Mouse (Mus musculus) limb, embryonic 13.5 days (tissue): Measurements from ENCODE around the gene Grik3. TPM values are rescaled to one million over a fixed set of nuclear protein-coding genes. Genes with fewer than 3 reads are reported as not detected.
A peak's percentile ranks its signal among the peaks of the same experiment; 100 is the strongest.

Source experiments
- ATAC-seq: fragments of 200-750 bp; cut with Nextera tagmentation; 2 replicates; pipeline ENCODE4 v1.8.0; 2017; ENCODE audit warnings: low read depth, moderate number of reproducible peaks, moderate TSS enrichment; ENCODE audit not compliant: low FRiP score
- H3K27ac ChIP-seq: fragments of 300-500 bp; sonication (generic); 2 replicates; pipeline ENCODE4 v1.5.1; 2015; ENCODE audit warnings: inconsistent platforms, mild to moderate bottlenecking, moderate library complexity
- H3K27me3 ChIP-seq: fragments of 300-500 bp; sonication (generic); 2 replicates; pipeline ENCODE4 v1.6.1; 2015; ENCODE audit warnings: mild to moderate bottlenecking, inconsistent platforms
- H3K36me3 ChIP-seq: fragments of 300-500 bp; sonication (generic); 2 replicates; pipeline ENCODE4 v1.6.1; 2015; ENCODE audit warnings: inconsistent platforms, mild to moderate bottlenecking, moderate library complexity
- H3K4me1 ChIP-seq: fragments of 300-500 bp; sonication (generic); 2 replicates; pipeline ENCODE4 v1.6.1; 2015; ENCODE audit warnings: inconsistent platforms
- H3K4me2 ChIP-seq: fragments of 300-500 bp; sonication (generic); replicated peaks from 2 replicates; pipeline ENCODE4 v1.6.1; 2015; ENCODE audit warnings: inconsistent platforms, mild to moderate bottlenecking, moderate library complexity
- H3K4me3 ChIP-seq: fragments of 300-500 bp; sonication (generic); 2 replicates; pipeline ENCODE4 v1.5.1; 2015; ENCODE audit warnings: moderate library complexity, mild to moderate bottlenecking, inconsistent platforms
- H3K9ac ChIP-seq: fragments of 300-500 bp; sonication (generic); 2 replicates; pipeline ENCODE4 v1.6.1; 2015; ENCODE audit warnings: mild to moderate bottlenecking, inconsistent platforms
- H3K9me3 ChIP-seq: fragments of 300-500 bp; sonication (generic); 2 replicates; pipeline ENCODE4 v1.6.1; 2016; ENCODE audit warnings: inconsistent platforms
- WGBS: fragments of 180-500 bp; shearing (Covaris S2); methylation state at CpG from one replicate; pipeline ENCODE4 v1.1.7; 2015; 5-methylcytosine and 5-hydroxymethylcytosine counted together
- polyA plus RNA-seq: library from polyadenylated mRNA; unstranded; fragments of >200 nt; fragmentation: Nextera tagmentation; extraction: Ambion mirVana; gene quantifications from 2 replicates; pipeline ENCODE4 v1.2.1, GENCODE M21; 2015

Gene Grik3
- 0.15 and 0.25 TPM in 2 replicates for polyA plus RNA-seq

GRCm38 (mm10) chr4:125490661-125491504 lies at the start of gene Grik3:
TSS of gene Grik3 (plus strand) at chr4:125490700.
- H3K4me2 ChIP-seq, result peak within 1 kb of the TSS; percentile 66
- H3K27me3 ChIP-seq, result peaks cover 100% of the 10 kb centered on the region
- no peaks in the 10 kb centered on the region for H3K36me3 ChIP-seq
- H3K9me3 ChIP-seq, result no peaks in the 10 kb centered on the region
- WGBS, result under 1% methylated on average over 55 of the region's 77 CpGs
- peak within 1 kb of the TSS; percentile 39 for H3K9ac ChIP-seq
- H3K4me1 ChIP-seq, result peaks cover 23% of the 10 kb centered on the region
- no peak within 1 kb of the TSS for H3K27ac ChIP-seq
- peak within 1 kb of the TSS; percentile 41 for H3K4me3 ChIP-seq
- ATAC-seq, result no peak

GRCm38 (mm10) chr4:125441821-125442220 lies 48.7 kb upstream of the Grik3 start:
- ATAC-seq, result no peak
- 0 out of 2 replicates have a peak, but pooled peaks cover 11% of the 10 kb centered on the region for H3K27me3 ChIP-seq
- no peak overlapping the region for H3K4me3 ChIP-seq
- H3K9ac ChIP-seq, result no peak overlapping the region
- H3K4me2 ChIP-seq, result no peak overlapping the region
- no peaks in the 10 kb centered on the region for H3K36me3 ChIP-seq
- no peaks in the 10 kb centered on the region for H3K9me3 ChIP-seq
- no peaks in the 10 kb centered on the region for H3K4me1 ChIP-seq
- 81% methylated on average over 4 of the region's 4 CpGs for WGBS
- H3K27ac ChIP-seq, result no peak overlapping the region

GRCm38 (mm10) chr4:125444366-125444765 lies 46.1 kb upstream of the Grik3 start:
- no peaks in the 10 kb centered on the region for H3K9me3 ChIP-seq
- H3K4me2 ChIP-seq, result no peak overlapping the region
- H3K9ac ChIP-seq, result no peak overlapping the region
- no peak overlapping the region for H3K27ac ChIP-seq
- no peak for ATAC-seq
- H3K4me3 ChIP-seq, result no peak overlapping the region
- H3K36me3 ChIP-seq, result no peaks in the 10 kb centered on the region
- 65% methylated on average over 7 of the region's 7 CpGs for WGBS
- H3K4me1 ChIP-seq, result no peaks in the 10 kb centered on the region
- 0 out of 2 replicates have a peak, but pooled peaks cover 11% of the 10 kb centered on the region for H3K27me3 ChIP-seq

GRCm38 (mm10) chr4:125450602-125451321 lies 39.7 kb upstream of the Grik3 start:
- Histone ChIP-seq H3K27ac (no peak overlapping the region), H3K9me3 (no peaks in the 10 kb centered on the region), H3K27me3 (peaks cover 34% of the 10 kb centered on the region), H3K4me2 (no peak overlapping the region), H3K36me3 (no peaks in the 10 kb centered on the region), H3K4me1 (no peaks in the 10 kb centered on the region), H3K4me3 (no peak overlapping the region), H3K9ac (no peak overlapping the region)
- ATAC-seq, result no peak
- 68% methylated on average over 7 of the region's 7 CpGs for WGBS

- no peak overlapping the region for H3K4me2 ChIP-seq
- no peak overlapping the region for H3K9ac ChIP-seq
- peaks cover 31% of the 10 kb centered on the region for H3K27me3 ChIP-seq
- H3K9me3 ChIP-seq, result no peaks in the 10 kb centered on the region
- WGBS, result 37% methylated on average over 6 of the region's 6 CpGs
- H3K4me1 ChIP-seq, result no peaks in the 10 kb centered on the region
- no peaks in the 10 kb centered on the region for H3K36me3 ChIP-seq
- no peak for ATAC-seq
- H3K27ac ChIP-seq, result no peak overlapping the region
- H3K4me3 ChIP-seq, result no peak overlapping the region
Measured at GRCm38 (mm10) chr4:125451821-125452220, 38.7 kb upstream of the Grik3 start.

GRCm38 (mm10) chr4:125456506-125456905 lies 34.0 kb upstream of the Grik3 start:
- H3K9ac ChIP-seq, result no peak overlapping the region
- H3K4me1 ChIP-seq, result peaks cover 5% of the 10 kb centered on the region; the same call in 1 of the 2 replicates
- H3K36me3 ChIP-seq, result no peaks in the 10 kb centered on the region
- no peaks in the 10 kb centered on the region for H3K9me3 ChIP-seq
- ATAC-seq, result no peak
- no peak overlapping the region for H3K4me2 ChIP-seq
- H3K4me3 ChIP-seq, result no peak overlapping the region
- peaks cover 52% of the 10 kb centered on the region for H3K27me3 ChIP-seq
- WGBS, result 46% methylated on average over 5 of the region's 5 CpGs
- no peak overlapping the region for H3K27ac ChIP-seq

GRCm38 (mm10) chr4:125457152-125458093 lies 33.1 kb upstream of the Grik3 start:
- whole genome bisulfite sequencing, result 25% methylated on average over 11 of the region's 11 CpGs
- Histone ChIP-seq H3K4me2 (no peak overlapping the region), H3K9ac (no peak overlapping the region), H3K4me3 (no peak overlapping the region), H3K36me3 (no peaks in the 10 kb centered on the region), H3K9me3 (no peaks in the 10 kb centered on the region), H3K4me1 (peaks cover 5% of the 10 kb centered on the region; the same call in 1 of the 2 replicates), H3K27me3 (peaks cover 45% of the 10 kb centered on the region), H3K27ac (no peak overlapping the region)
- no peak for ATAC-seq

- H3K4me2 ChIP-seq, result no peak overlapping the region
- WGBS, result 67% methylated on average over 9 of the region's 9 CpGs
- no peaks in the 10 kb centered on the region for H3K36me3 ChIP-seq
- no peak overlapping the region for H3K27ac ChIP-seq
- peaks cover 5% of the 10 kb centered on the region; the same call in 1 of the 2 replicates for H3K4me1 ChIP-seq
- no peak overlapping the region for H3K4me3 ChIP-seq
- no peaks in the 10 kb centered on the region for H3K9me3 ChIP-seq
- ATAC-seq, result no peak
- H3K27me3 ChIP-seq, result peaks cover 48% of the 10 kb centered on the region
- H3K9ac ChIP-seq, result no peak overlapping the region
Measured at GRCm38 (mm10) chr4:125459791-125460190, 30.7 kb upstream of the Grik3 start.

GRCm38 (mm10) chr4:125469711-125470372 lies 20.7 kb upstream of the Grik3 start:
- Histone ChIP-seq H3K9me3 (no peaks in the 10 kb centered on the region), H3K4me3 (no peak overlapping the region), H3K4me1 (no peaks in the 10 kb centered on the region), H3K36me3 (no peaks in the 10 kb centered on the region), H3K27me3 (peaks cover 4% of the 10 kb centered on the region), H3K9ac (no peak overlapping the region), H3K4me2 (no peak overlapping the region), H3K27ac (no peak overlapping the region)
- no peak for ATAC-seq
- 43% methylated on average over 11 of the region's 11 CpGs for WGBS

GRCm38 (mm10) chr4:125474903-125475302 lies 15.6 kb upstream of the Grik3 start:
- no peaks in the 10 kb centered on the region for H3K4me1 ChIP-seq
- H3K4me3 ChIP-seq, result no peak overlapping the region
- H3K27me3 ChIP-seq, result peaks cover 49% of the 10 kb centered on the region
- H3K36me3 ChIP-seq, result no peaks in the 10 kb centered on the region
- 74% methylated on average over 4 of the region's 4 CpGs for WGBS
- H3K4me2 ChIP-seq, result no peak overlapping the region
- H3K9me3 ChIP-seq, result no peaks in the 10 kb centered on the region
- H3K27ac ChIP-seq, result no peak overlapping the region
- ATAC-seq, result no peak
- no peak overlapping the region for H3K9ac ChIP-seq

- no peak overlapping the region for H3K9ac ChIP-seq
- H3K4me1 ChIP-seq, result no peaks in the 10 kb centered on the region
- no peak overlapping the region for H3K4me2 ChIP-seq
- H3K4me3 ChIP-seq, result no peak overlapping the region
- H3K27me3 ChIP-seq, result peaks cover 79% of the 10 kb centered on the region
- no peak overlapping the region for H3K27ac ChIP-seq
- WGBS, result 25% methylated on average over 12 of the region's 12 CpGs
- no peaks in the 10 kb centered on the region for H3K9me3 ChIP-seq
- no peaks in the 10 kb centered on the region for H3K36me3 ChIP-seq
- ATAC-seq, result no peak
Measured at GRCm38 (mm10) chr4:125478071-125478470, 12.4 kb upstream of the Grik3 start.
